Mouse (Mus musculus): ENCODE measurements around the gene Pls3.
A peak's percentile ranks its signal among the peaks of the same experiment; 100 is the strongest.

The Pls3 gene

GRCm38 (mm10) chrX:75874332-75875291, at the start of gene Pls3:
TSS of gene Pls3 (minus strand) at chrX:75875182.
- peak; percentile 68 for DNase-seq

- no peak for DNase-seq
Observed at GRCm38 (mm10) chrX:75895716-75896115, 20.7 kb upstream of the Pls3 start.

- DNase-seq: peak; percentile 5
Observed at GRCm38 (mm10) chrX:75875566-75875965, 584 bp upstream of the Pls3 start.

GRCm38 (mm10) chrX:75873813-75874212, 1.2 kb downstream of the Pls3 start:
- DNase-seq: peak; percentile 8

- DNase-seq: no peak
Observed at GRCm38 (mm10) chrX:75873253-75873652, 1.7 kb downstream of the Pls3 start.

GRCm38 (mm10) chrX:75871855-75872254, 3.1 kb downstream of the Pls3 start:
- no peak for DNase-seq

GRCm38 (mm10) chrX:75861715-75862114, 13.3 kb downstream of the Pls3 start:
- DNase-seq: no peak

- DNase-seq: no peak
Observed at GRCm38 (mm10) chrX:75854294-75854693, 20.7 kb downstream of the Pls3 start.

- no peak for DNase-seq
Observed at GRCm38 (mm10) chrX:75844290-75844689, 30.7 kb downstream of the Pls3 start.

- DNase-seq: no peak
Observed at GRCm38 (mm10) chrX:75842835-75843234, 32.1 kb downstream of the Pls3 start.

- DNase-seq: no peak
Observed at GRCm38 (mm10) chrX:75842120-75842519, 32.9 kb downstream of the Pls3 start.

GRCm38 (mm10) chrX:75840263-75840662, 34.7 kb downstream of the Pls3 start:
- no peak for DNase-seq

GRCm38 (mm10) chrX:75834836-75835235, 40.1 kb downstream of the Pls3 start:
- no peak for DNase-seq

- no peak for DNase-seq
Observed at GRCm38 (mm10) chrX:75834286-75834685, 40.7 kb downstream of the Pls3 start.

GRCm38 (mm10) chrX:75833006-75833641, 41.9 kb downstream of the Pls3 start:
- no peak for DNase-seq

GRCm38 (mm10) chrX:75829867-75830255, 45.1 kb downstream of the Pls3 start:
- no peak for DNase-seq

GRCm38 (mm10) chrX:75829240-75829866, 45.6 kb downstream of the Pls3 start:
- DNase-seq: no peak

GRCm38 (mm10) chrX:75818647-75819271, 56.2 kb downstream of the Pls3 start:
- DNase-seq: no peak

GRCm38 (mm10) chrX:75814958-75815357, 60.0 kb downstream of the Pls3 start:
- DNase-seq: no peak

GRCm38 (mm10) chrX:75814123-75814522, 60.9 kb downstream of the Pls3 start:
- no peak for DNase-seq

GRCm38 (mm10) chrX:75796583-75796982, 78.4 kb downstream of the Pls3 start:
- DNase-seq: peak; percentile 7

GRCm38 (mm10) chrX:75779796-75780195, 95.2 kb downstream of the Pls3 start:
- no peak for DNase-seq

- no peak for DNase-seq
Observed at GRCm38 (mm10) chrX:75777461-75777860, 97.5 kb downstream of the Pls3 start.
